Mouse (Mus musculus): ENCODE data around the gene Med28. TPM values are rescaled to one million over a fixed set of nuclear protein-coding genes. Genes with fewer than 3 reads are reported as not detected.

Gene Med28
- polyA plus RNA-seq, 1 experiment from 2014 or later: 289 TPM

- no peaks in the 10 kb centered on the region for H3K4me1 ChIP-seq (replicated peaks; ENCODE audit: control insufficient read depth, insufficient read depth, low read length)
- no peak overlapping the region for H3K27ac ChIP-seq (ENCODE audit: low read length)
- no peak overlapping the region for H3K9ac ChIP-seq (replicated peaks; ENCODE audit: low read depth, low read length)
- ATAC-seq: no peak
- no peak overlapping the region for H3K4me2 ChIP-seq (ENCODE audit: low read length)
- no peaks in the 10 kb centered on the region for H3K9me3 ChIP-seq (ENCODE audit: control insufficient read depth, low read length)
- H3K27me3 ChIP-seq (replicated peaks; ENCODE audit: control insufficient read depth, insufficient read depth, low read length): no peaks in the 10 kb centered on the region
- H3K4me3 ChIP-seq (replicated peaks; ENCODE audit: low read length): no peak overlapping the region
- 56% methylated on average over 1 of the region's 1 CpGs for WGBS
- H3K36me3 ChIP-seq (ENCODE audit: control insufficient read depth, insufficient read depth): no peaks in the 10 kb centered on the region
Measured at GRCm38 (mm10) chr5:45565829-45566228, 45.8 kb downstream of the Med28 start.

- no peaks in the 10 kb centered on the region for H3K9me3 ChIP-seq (ENCODE audit: control insufficient read depth, low read length)
- no peak overlapping the region for H3K4me3 ChIP-seq (replicated peaks; ENCODE audit: low read length)
- H3K9ac ChIP-seq (replicated peaks; ENCODE audit: low read depth, low read length): no peak overlapping the region
- no peak overlapping the region for H3K27ac ChIP-seq (ENCODE audit: low read length)
- no peak for ATAC-seq
- H3K4me2 ChIP-seq (ENCODE audit: low read length): no peak overlapping the region
- WGBS: 58% methylated on average over 5 of the region's 5 CpGs
- H3K4me1 ChIP-seq (replicated peaks; ENCODE audit: control insufficient read depth, insufficient read depth, low read length): no peaks in the 10 kb centered on the region
- H3K36me3 ChIP-seq (ENCODE audit: control insufficient read depth, insufficient read depth): no peaks in the 10 kb centered on the region
- H3K27me3 ChIP-seq (replicated peaks; ENCODE audit: control insufficient read depth, insufficient read depth, low read length): no peaks in the 10 kb centered on the region
Measured at GRCm38 (mm10) chr5:45572816-45573215, 52.8 kb downstream of the Med28 start.

DNA sequence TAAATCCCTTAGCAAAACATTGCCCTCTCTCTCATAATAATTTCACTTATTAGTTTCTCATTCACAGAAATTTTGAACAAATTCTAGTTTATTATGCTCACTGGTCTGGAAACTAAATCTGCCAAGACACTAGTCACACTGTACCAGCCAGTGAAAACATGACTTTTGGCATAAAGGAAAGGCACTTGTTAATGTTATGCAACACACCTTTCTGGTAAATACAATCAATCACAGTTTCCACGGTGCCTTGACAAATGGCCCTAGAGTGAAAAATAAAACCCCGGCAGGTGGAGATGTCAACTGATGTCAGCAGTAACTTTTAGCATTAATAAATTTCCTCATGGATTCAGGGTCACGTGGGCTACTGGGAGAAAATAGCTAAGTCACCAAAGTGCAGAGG lies 56.7 kb downstream of the Med28 start:
- H3K27ac ChIP-seq (ENCODE audit: low read length): no peak overlapping the region
- WGBS: 75% methylated on average over 3 of the region's 3 CpGs
- no peak overlapping the region for H3K4me2 ChIP-seq (ENCODE audit: low read length)
- no peaks in the 10 kb centered on the region for H3K4me1 ChIP-seq (replicated peaks; ENCODE audit: control insufficient read depth, insufficient read depth, low read length)
- H3K9me3 ChIP-seq (ENCODE audit: control insufficient read depth, low read length): no peaks in the 10 kb centered on the region
- no peaks in the 10 kb centered on the region for H3K27me3 ChIP-seq (replicated peaks; ENCODE audit: control insufficient read depth, insufficient read depth, low read length)
- ATAC-seq: no peak
- no peak overlapping the region for H3K4me3 ChIP-seq (replicated peaks; ENCODE audit: low read length)
- H3K9ac ChIP-seq (replicated peaks; ENCODE audit: low read depth, low read length): no peak overlapping the region
- H3K36me3 ChIP-seq (ENCODE audit: control insufficient read depth, insufficient read depth): no peaks in the 10 kb centered on the region

DNA sequence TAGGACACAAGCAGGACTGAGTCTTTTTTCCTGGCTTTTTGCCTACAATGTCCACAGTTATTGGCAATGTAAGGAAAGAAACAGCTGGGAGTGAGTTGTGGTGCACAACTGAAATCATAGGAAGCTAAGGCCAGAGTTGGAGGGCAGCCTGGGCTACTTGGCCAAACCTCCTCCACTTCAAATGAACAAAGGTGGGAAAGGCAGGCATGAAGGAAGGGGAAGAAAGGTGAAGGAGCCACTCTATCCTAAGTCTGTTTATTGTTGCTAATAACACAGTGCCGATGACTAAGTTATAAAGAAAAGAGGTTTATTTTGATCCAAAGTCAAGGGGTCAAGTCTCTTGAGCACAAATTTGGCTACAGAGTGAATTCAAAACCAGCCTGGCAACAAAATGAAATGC lies 57.3 kb downstream of the Med28 start:
- 85% methylated on average over 1 of the region's 1 CpGs for WGBS
- no peak overlapping the region for H3K4me2 ChIP-seq (ENCODE audit: low read length)
- no peaks in the 10 kb centered on the region for H3K27me3 ChIP-seq (replicated peaks; ENCODE audit: control insufficient read depth, insufficient read depth, low read length)
- H3K36me3 ChIP-seq (ENCODE audit: control insufficient read depth, insufficient read depth): no peaks in the 10 kb centered on the region
- H3K27ac ChIP-seq (ENCODE audit: low read length): no peak overlapping the region
- no peak overlapping the region for H3K9ac ChIP-seq (replicated peaks; ENCODE audit: low read depth, low read length)
- H3K9me3 ChIP-seq (ENCODE audit: control insufficient read depth, low read length): no peaks in the 10 kb centered on the region
- H3K4me3 ChIP-seq (replicated peaks; ENCODE audit: low read length): no peak overlapping the region
- no peak for ATAC-seq
- no peaks in the 10 kb centered on the region for H3K4me1 ChIP-seq (replicated peaks; ENCODE audit: control insufficient read depth, insufficient read depth, low read length)

Other genes with a start within 250 kb of the Med28 start
- 107 and 108 TPM in 2 replicates for gene Qdpr, start 70.0 kb upstream of the Med28 start, polyA plus RNA-seq (2015; fragmentation: Nextera tagmentation; extraction: Ambion mirVana)
- gene Clrn2, start 66.5 kb upstream of the Med28 start, polyA plus RNA-seq (2015; fragmentation: Nextera tagmentation; extraction: Ambion mirVana): not detected in 2 replicates
- 35.4 and 41.9 TPM in 2 replicates for gene Lap3, start 26.9 kb upstream of the Med28 start, polyA plus RNA-seq (2015; fragmentation: Nextera tagmentation; extraction: Ambion mirVana)
- 4.0 and 5.0 TPM in 2 replicates for gene Fam184b, start 119.4 kb downstream of the Med28 start, polyA plus RNA-seq (2015; fragmentation: Nextera tagmentation; extraction: Ambion mirVana)
- gene Ncapg, start 149.7 kb downstream of the Med28 start, polyA plus RNA-seq (2015; fragmentation: Nextera tagmentation; extraction: Ambion mirVana): 21.0 and 27.2 TPM in 2 replicates

All from forebrain, embryonic 16.5 days (tissue).